Mouse (Mus musculus) megakaryocyte, embryonic 14.5 days (primary cell): ENCODE results near the gene Dennd5b. TPM values are rescaled to one million over a fixed set of nuclear protein-coding genes. Genes with fewer than 3 reads are reported as not detected.

Source experiments
- H3K27me3 ChIP-seq: replicated peaks from 2 replicates; pipeline ENCODE3; 2012; ENCODE audit warnings: inconsistent platforms
- H3K36me3 ChIP-seq: replicated peaks from 2 replicates; pipeline ENCODE3; 2012; ENCODE audit warnings: low read length, inconsistent platforms, mixed read lengths
- H3K4me1 ChIP-seq: 2 replicates; pipeline ENCODE4 v1.6.1; 2012; ENCODE audit warnings: inconsistent platforms
- H3K4me3 ChIP-seq: replicated peaks from 2 replicates; pipeline ENCODE3; 2012; ENCODE audit warnings: moderate library complexity, mild to moderate bottlenecking, inconsistent platforms
- H3K9me3 ChIP-seq: 2 replicates; pipeline ENCODE4 v1.6.1; 2012; ENCODE audit warnings: inconsistent platforms
- FLI1 ChIP-seq: IDR thresholded peaks from 2 replicates; pipeline ENCODE4 v1.6.1; 2012; ENCODE audit warnings: low read length, inconsistent platforms, mixed read lengths
- GATA1 ChIP-seq: IDR thresholded peaks from 3 replicates; pipeline ENCODE4 v1.6.1; 2012; ENCODE audit warnings: mixed read lengths, low read length, inconsistent platforms, borderline replicate concordance
- polyA plus RNA-seq: library from polyadenylated mRNA; stranded (reverse); fragments of >175 nt; gene quantifications from 2 replicates; pipeline ENCODE4 v1.2.3, GENCODE M21; 2012; ENCODE audit warnings: low replicate concordance; ENCODE audit not compliant: insufficient read depth

Gene Dennd5b
- polyA plus RNA-seq, result 0.07 TPM in 1 of 2 replicates, not detected in the other

DNA sequence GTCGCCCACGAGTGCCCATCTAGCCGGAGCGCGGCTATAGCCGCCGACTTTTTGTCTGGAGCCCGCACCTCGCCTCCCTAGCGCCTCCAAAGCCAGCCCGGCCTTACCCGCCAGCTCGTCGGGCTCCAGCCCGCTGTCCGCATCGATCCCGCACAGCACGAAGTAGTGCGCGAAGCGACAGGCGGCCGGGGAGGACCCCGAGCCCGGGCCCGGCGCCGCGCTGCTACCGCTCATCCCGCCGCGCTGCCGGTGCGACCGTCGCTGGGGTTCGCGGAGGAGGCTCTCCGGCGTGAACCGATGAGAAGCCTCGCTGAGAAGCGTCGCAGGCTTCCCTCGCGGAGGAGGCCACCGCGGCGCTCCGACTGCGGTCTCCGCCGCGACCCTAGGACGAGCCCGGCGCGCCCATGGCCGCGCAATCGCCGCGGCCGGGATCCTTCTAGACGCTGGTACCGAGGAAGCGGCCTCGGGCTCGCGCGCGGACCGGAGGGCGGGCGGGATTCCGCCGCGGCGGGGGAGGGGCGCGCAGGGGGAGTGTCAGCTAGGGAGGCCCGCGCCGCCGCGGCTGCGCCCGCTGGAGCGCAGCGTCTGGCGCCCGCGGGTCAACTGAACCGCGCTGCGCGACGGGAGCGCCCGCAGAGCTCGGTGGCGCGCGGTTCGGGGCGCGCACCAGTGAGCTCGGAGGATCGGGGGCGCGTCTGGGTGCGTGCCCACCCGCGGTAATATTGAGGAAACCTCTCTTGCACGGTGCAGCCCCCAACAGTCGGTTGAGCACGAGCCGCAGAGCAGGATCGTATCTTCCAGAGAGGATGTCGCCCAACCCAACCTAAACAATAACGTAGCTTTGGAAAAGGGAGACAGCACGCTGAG is at the start of gene Dennd5b:
Gene Dennd5b, minus strand, starts transcription at position 605 of the 867 bp plus-strand sequence.
- TF ChIP-seq FLI1, result no peak
- no peak for TF ChIP-seq GATA1
- Histone ChIP-seq H3K36me3 (no peaks in the 10 kb centered on the region), H3K9me3 (no peaks in the 10 kb centered on the region), H3K4me1 (peaks cover 18% of the 10 kb centered on the region), H3K4me3 (peak within 1 kb of the TSS; percentile 94), H3K27me3 (peaks cover 27% of the 10 kb centered on the region)

DNA sequence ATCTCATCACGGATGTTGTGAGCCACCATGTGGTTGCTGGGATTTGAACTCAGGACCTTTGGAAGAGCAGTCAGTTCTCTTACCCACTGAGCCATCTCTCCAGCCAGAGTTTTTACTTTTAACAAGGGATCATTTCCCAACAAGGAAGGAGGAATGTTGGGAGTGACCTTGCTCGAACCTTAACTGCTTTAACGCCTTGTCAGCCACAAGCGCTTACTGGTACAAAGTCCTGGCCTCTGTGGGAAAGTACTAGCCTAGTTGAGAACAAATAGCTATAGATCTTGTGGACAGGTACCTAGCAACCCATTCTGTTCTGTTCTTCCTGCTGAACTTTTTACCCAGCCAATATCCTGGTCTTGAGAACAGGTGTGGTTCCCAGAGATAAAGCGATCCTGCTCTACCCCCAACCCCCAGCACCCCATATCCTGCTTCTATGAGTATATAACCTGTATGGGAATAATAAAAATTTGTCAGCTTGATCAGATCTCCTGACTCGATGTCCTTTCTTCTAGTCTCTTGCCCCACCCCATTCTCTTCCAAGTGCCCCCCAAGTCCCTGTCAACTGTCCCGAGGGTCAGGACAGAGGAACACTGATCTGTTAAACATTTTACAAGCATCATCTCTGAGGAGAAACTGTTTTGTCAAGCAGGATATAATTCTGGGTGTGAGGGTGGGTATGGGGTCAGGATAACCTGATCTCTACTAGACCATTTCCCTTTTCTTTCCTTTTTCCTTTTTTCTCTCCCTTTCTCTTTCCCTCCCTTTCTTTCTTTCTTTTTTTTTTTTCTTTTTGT is 47.2 kb upstream of the Dennd5b start:
- no peak overlapping the region for H3K4me3 ChIP-seq
- H3K36me3 ChIP-seq, result peaks cover 68% of the 10 kb centered on the region
- no peaks in the 10 kb centered on the region for H3K27me3 ChIP-seq
- H3K9me3 ChIP-seq, result peaks cover 9% of the 10 kb centered on the region; the same call in 1 of the 2 replicates
- no peak for TF ChIP-seq GATA1
- no peak for TF ChIP-seq FLI1
- no peaks in the 10 kb centered on the region for H3K4me1 ChIP-seq

DNA sequence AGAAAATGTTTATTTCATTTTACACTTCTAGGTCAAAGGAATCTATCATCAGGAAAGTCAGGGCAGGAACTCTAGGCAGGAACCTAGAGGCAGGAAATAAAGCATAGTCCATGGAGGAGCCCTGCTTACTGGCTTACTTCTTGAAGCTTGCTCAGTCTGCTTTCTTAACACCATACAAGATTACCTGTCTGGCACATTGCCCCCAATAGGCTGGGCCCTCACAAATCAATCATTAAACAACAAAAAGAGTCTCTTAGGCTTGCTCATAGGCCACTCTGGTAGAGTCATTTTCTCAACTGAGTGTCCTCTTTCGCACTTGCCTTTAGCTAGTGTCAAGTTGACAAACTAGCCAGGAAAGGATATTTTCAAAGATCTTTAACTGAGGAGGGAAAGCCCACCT is 43.7 kb upstream of the Dennd5b start:
- peaks cover 58% of the 10 kb centered on the region for H3K36me3 ChIP-seq
- no peak for TF ChIP-seq FLI1
- no peak for TF ChIP-seq GATA1
- H3K4me3 ChIP-seq, result no peak overlapping the region

DNA sequence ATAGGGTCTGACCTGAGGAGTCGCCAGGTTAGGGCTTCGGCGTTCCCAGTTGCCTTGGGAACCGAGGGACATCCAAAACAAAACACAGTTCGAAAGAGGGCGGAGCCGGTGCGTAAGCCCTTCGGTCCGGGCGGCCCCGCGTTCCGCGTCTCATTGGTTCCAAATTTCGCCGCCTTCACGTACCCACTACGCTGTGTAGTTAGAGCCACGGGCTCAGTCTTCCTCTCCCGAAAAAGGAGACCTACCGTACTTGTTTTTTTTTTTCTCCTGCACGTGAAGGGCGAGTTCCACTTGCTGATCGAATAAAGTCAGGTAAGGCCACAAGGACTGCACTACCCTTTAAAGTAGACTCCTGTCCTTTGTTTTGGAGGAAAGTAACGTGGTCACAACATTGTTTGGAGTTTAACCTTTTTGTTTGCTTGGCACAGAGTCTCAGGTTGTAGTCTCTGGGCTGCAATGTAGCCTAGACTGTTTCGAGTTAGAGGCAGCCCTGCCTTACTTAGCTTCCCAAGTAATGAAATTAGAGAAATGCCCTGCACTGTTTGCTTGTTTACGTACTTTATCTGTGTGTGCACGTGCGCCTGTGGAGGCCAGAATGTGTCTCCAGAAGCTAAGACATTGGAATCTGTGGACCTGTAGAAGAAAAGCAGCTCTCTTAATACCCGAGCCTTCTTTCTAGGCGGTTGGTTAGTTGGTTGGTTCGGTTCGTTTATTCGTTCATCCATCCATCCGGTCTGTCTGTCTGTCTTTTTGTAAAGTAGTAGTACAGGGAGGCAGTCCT is 40.1 kb upstream of the Dennd5b start:
- Histone ChIP-seq H3K4me1 (peaks cover 49% of the 10 kb centered on the region), H3K36me3 (peaks cover 43% of the 10 kb centered on the region), H3K4me3 (peak overlapping the region; percentile 92), H3K9me3 (peaks cover 14% of the 10 kb centered on the region; the same call in 1 of the 2 replicates), H3K27me3 (no peaks in the 10 kb centered on the region)
- TF ChIP-seq FLI1 (no peak), GATA1 (no peak)

More for the DNA sequence above, 43.7 kb upstream of the Dennd5b start:
- H3K9me3 ChIP-seq, result peaks cover 9% of the 10 kb centered on the region; the same call in 1 of the 2 replicates
- H3K27me3 ChIP-seq, result no peaks in the 10 kb centered on the region
- peaks cover 18% of the 10 kb centered on the region for H3K4me1 ChIP-seq

DNA sequence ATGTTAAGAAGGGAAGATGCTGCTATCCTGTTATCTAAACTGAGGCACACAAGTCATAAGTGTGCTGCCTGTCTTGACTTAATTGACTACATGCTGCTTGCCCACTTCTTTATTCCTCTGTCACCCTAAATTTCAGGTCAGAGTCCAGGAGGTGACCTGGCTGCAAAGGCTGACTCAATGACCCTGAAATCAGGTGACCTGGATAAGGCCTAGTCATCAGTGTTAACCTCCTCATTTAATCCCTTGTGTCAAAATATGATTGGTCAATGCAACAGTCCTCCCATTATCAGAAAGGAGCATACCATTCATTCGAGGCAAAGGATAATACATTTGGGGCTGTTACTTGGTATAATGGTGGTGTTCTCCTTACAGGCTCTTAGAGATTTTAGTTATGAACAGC is 38.0 kb upstream of the Dennd5b start, which contains the start of gene Etfbkmt:
Gene Etfbkmt, plus strand, starts transcription at position 379 of the 400 bp plus-strand sequence.
- no peaks in the 10 kb centered on the region for H3K27me3 ChIP-seq
- H3K4me3 ChIP-seq, result no peak within 1 kb of the TSS
- H3K9me3 ChIP-seq, result peaks cover 5% of the 10 kb centered on the region; the same call in 1 of the 2 replicates
- H3K4me1 ChIP-seq, result peaks cover 64% of the 10 kb centered on the region
- TF ChIP-seq GATA1 (no peak), FLI1 (no peak)
- peaks cover 25% of the 10 kb centered on the region for H3K36me3 ChIP-seq

DNA sequence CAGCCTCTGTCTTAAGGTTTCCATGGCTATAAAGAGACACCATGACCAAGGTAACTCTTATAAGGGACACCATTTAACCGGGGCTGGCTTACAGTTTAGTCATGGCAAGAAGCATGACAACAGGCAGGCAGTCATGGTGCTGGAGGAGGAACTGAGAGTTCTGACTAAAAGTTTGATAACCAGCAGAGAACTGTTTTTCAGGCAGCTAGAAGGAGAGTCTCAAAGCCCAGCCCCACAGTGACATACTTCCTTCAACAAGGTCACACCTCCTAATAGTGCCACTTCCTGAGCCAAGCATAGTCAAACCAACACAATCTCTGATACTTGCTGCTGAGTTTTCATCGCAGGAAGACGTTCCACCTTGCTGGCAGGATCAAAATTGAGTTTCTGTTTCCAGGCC is 37.5 kb upstream of the Dennd5b start:
- no peak for TF ChIP-seq GATA1
- no peak overlapping the region for H3K4me3 ChIP-seq
- peaks cover 20% of the 10 kb centered on the region for H3K36me3 ChIP-seq
- H3K4me1 ChIP-seq, result peaks cover 69% of the 10 kb centered on the region
- H3K9me3 ChIP-seq, result peaks cover 4% of the 10 kb centered on the region; the same call in 1 of the 2 replicates
- H3K27me3 ChIP-seq, result no peaks in the 10 kb centered on the region

DNA sequence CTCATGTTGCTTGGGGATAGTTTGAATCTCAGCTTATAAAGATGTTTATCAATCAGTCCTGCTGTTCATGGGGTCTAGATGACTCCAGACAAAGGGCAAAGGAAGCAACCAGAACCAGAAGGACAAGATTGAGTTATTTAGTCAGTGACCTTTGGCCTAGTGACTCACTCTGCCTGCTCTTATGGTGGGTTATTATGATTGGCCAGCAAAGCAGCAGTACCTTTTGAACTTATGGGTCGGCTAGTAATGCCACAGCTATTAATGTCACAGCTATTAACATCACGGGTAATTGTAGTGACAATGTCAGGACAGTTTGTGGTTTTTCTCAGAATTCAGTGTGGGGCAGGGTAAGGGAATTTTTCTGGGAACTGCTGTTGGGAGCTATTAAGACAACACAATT is 36.5 kb upstream of the Dennd5b start:
- TF ChIP-seq GATA1 (no peak), FLI1 (no peak)
- H3K36me3 ChIP-seq, result peaks cover 14% of the 10 kb centered on the region
- no peak overlapping the region for H3K4me3 ChIP-seq
- no peaks in the 10 kb centered on the region for H3K27me3 ChIP-seq
- peaks cover 67% of the 10 kb centered on the region for H3K4me1 ChIP-seq
- H3K9me3 ChIP-seq, result peaks cover 4% of the 10 kb centered on the region; the same call in 1 of the 2 replicates

DNA sequence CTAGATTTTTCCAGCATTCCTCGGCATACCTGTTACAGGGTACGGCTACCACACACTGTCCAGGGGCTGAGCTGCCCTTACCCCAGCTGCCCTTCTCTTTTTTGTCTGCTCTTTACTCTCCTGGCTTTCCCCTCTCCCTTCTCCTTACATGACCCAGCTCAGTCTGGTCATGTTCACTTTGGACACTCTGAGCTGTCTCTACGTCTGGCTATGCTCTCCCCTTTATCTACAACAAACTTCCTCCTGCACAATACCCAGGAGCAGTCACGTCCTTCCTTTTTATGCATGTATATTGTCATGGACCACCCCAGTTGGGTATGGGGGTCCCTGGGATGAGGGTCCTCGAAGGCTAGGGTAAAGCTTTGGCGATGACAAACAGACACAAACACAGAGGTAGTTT is 34.2 kb upstream of the Dennd5b start:
- Histone ChIP-seq H3K4me1 (peaks cover 62% of the 10 kb centered on the region), H3K9me3 (peaks cover 4% of the 10 kb centered on the region; the same call in 1 of the 2 replicates), H3K4me3 (peak overlapping the region; percentile 18), H3K27me3 (no peaks in the 10 kb centered on the region), H3K36me3 (peaks cover 8% of the 10 kb centered on the region)
- TF ChIP-seq GATA1, result no peak
- no peak for TF ChIP-seq FLI1
